Mouse (Mus musculus) pancreas, adult 10 weeks (tissue): Measurements from ENCODE around the gene Ppp1r14c. TPM values are rescaled to one million over a fixed set of nuclear protein-coding genes. Genes with fewer than 3 reads are reported as not detected.

Source experiments
- polyA plus RNA-seq: library from polyadenylated mRNA; stranded (reverse); fragments of 350-450 nt; fragmentation: Illumina TruSeq; extraction: RNeasy Lipid Tissue Mini Kit (QIAGEN cat#74804); gene quantifications from one replicate; pipeline ENCODE4 v1.2.3, GENCODE M21; 2015; ENCODE audit warnings: low read depth, low replicate concordance; ENCODE audit not compliant: insufficient read depth

Ppp1r14c gene
- not detected for polyA plus RNA-seq

GRCm38 (mm10) chr10:3366036-3366869 lies at the start of gene Ppp1r14c:
Gene Ppp1r14c (plus strand): TSS chr10:3366057.

Other genes with a start within 250 kb of the Ppp1r14c start
- not detected for gene H60c, start 98.3 kb upstream of the Ppp1r14c start, polyA plus RNA-seq
- 3.2 TPM for gene Iyd, start 174.2 kb downstream of the Ppp1r14c start, polyA plus RNA-seq